Mouse (Mus musculus) intestine, embryonic 16.5 days (tissue): ENCODE measurements around the gene Shisa6. TPM values are rescaled to one million over a fixed set of nuclear protein-coding genes. Genes with fewer than 3 reads are reported as not detected.

Experiments
- ATAC-seq: fragments of 200-750 bp; cut with Nextera tagmentation; 2 replicates; pipeline ENCODE4 v1.8.0; 2017; ENCODE audit warnings: moderate TSS enrichment, moderate library complexity
- H3K27ac ChIP-seq: fragments of 300-500 bp; sonication (generic); 2 replicates; pipeline ENCODE4 v1.5.1; 2014; ENCODE audit warnings: mild to moderate bottlenecking, low read length
- H3K27me3 ChIP-seq: fragments of 300-500 bp; sonication (generic); replicated peaks from 2 replicates; pipeline ENCODE4 v1.6.1; 2014; ENCODE audit warnings: low read length, control low read depth, mixed read lengths; ENCODE audit not compliant: control insufficient read depth, insufficient read depth
- H3K36me3 ChIP-seq: fragments of 300-500 bp; sonication (generic); 2 replicates; pipeline ENCODE4 v1.6.1; 2014; ENCODE audit warnings: low read length, control low read depth; ENCODE audit not compliant: control insufficient read depth, insufficient read depth
- H3K4me1 ChIP-seq: fragments of 300-500 bp; sonication (generic); 2 replicates; pipeline ENCODE4 v1.6.1; 2014; ENCODE audit warnings: low read length, control low read depth, mixed read lengths; ENCODE audit not compliant: control insufficient read depth, insufficient read depth
- H3K4me2 ChIP-seq: fragments of 300-500 bp; sonication (generic); 2 replicates; pipeline ENCODE4 v1.6.1; 2014; ENCODE audit warnings: low read depth, low read length, control low read depth
- H3K4me3 ChIP-seq: fragments of 300-500 bp; sonication (generic); 2 replicates; pipeline ENCODE4 v1.5.1; 2014; ENCODE audit warnings: mild to moderate bottlenecking, low read length
- H3K9ac ChIP-seq: fragments of 300-500 bp; sonication (generic); 2 replicates; pipeline ENCODE4 v1.6.1; 2014; ENCODE audit warnings: low read depth, low read length
- H3K9me3 ChIP-seq: fragments of 300-500 bp; sonication (generic); 2 replicates; pipeline ENCODE4 v1.6.1; 2016; ENCODE audit warnings: low read length, control low read depth; ENCODE audit not compliant: control insufficient read depth
- WGBS: fragments of 180-500 bp; shearing (Covaris S2); extraction: QIAGEN DNeasy Blood & Tissue Kit; methylation state at CpG from one replicate; pipeline ENCODE4 v1.1.7; 2014; 5-methylcytosine and 5-hydroxymethylcytosine counted together
- polyA plus RNA-seq: library from polyadenylated mRNA; unstranded; fragments of >200 nt; fragmentation: Nextera tagmentation; extraction: Ambion mirVana; gene quantifications from 2 replicates; pipeline ENCODE4 v1.2.1, GENCODE M21; 2015

The Shisa6 gene
- polyA plus RNA-seq, 1 experiment from 2014 or later: 0.06 TPM

DNA sequence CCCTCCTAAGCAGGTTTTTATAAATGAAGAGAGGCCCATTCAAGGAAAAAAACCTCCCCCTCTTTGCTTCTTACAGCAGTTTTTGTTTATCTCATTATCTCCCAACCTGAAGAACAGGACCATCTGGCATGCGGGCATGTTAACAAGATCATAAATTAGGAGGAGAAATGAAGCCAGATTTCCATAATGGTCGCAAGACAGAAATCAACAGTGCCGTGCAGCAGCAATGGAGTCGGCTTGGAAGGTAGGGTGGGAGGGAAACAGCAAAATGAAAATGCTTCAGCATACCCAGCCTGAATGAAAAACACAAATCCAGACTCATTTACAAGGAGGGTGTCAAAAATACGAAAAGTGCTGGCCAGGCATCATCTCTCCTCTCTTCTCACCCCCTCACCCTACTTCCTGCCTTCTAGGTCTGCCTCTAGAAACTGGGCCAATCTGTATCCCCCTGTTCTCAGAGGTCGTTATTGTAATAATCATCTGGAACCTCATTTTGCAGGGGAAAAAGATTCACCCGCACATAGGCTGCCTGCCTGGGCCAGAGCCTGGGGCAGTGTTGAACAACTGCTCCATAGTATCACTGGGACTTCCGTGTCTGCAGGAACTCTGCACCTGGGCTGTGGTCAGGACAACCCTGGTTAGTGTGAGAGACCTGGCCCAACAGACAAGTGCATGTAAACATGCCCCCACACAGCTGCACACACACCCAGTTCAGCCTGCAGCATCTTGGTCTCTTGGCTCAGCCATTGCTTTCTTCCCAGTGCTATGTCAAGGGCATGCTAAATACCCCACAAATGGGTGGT lies 251.7 kb downstream of the Shisa6 start:
- Histone ChIP-seq H3K27ac (no peak overlapping the region), H3K4me3 (no peak overlapping the region), H3K36me3 (no peaks in the 10 kb centered on the region), H3K9me3 (no peaks in the 10 kb centered on the region), H3K9ac (no peak overlapping the region), H3K4me1 (no peaks in the 10 kb centered on the region), H3K4me2 (no peak overlapping the region), H3K27me3 (no peaks in the 10 kb centered on the region)
- 46% methylated on average over 8 of the region's 8 CpGs for WGBS
- no peak for ATAC-seq

GRCm38 (mm10) chr11:66267029-66267428 lies 258.7 kb downstream of the Shisa6 start:
- 58% methylated on average over 3 of the region's 3 CpGs for WGBS
- ATAC-seq: no peak
- no peaks in the 10 kb centered on the region for H3K36me3 ChIP-seq

GRCm38 (mm10) chr11:66265336-66265990 lies 260.3 kb downstream of the Shisa6 start:
- no peak for ATAC-seq
- no peaks in the 10 kb centered on the region for H3K27me3 ChIP-seq
- H3K4me3 ChIP-seq: no peak overlapping the region
- H3K4me2 ChIP-seq: no peak overlapping the region
- 62% methylated on average over 1 of the region's 1 CpGs for WGBS
- H3K9me3 ChIP-seq: no peaks in the 10 kb centered on the region
- no peaks in the 10 kb centered on the region for H3K36me3 ChIP-seq
- no peak overlapping the region for H3K9ac ChIP-seq
- no peaks in the 10 kb centered on the region for H3K4me1 ChIP-seq
- H3K27ac ChIP-seq: no peak overlapping the region

More at GRCm38 (mm10) chr11:66267029-66267428, 258.7 kb downstream of the Shisa6 start:
- H3K4me3 ChIP-seq: no peak overlapping the region
- H3K27ac ChIP-seq: no peak overlapping the region
- H3K9me3 ChIP-seq: no peaks in the 10 kb centered on the region
- H3K4me1 ChIP-seq: no peaks in the 10 kb centered on the region
- no peak overlapping the region for H3K4me2 ChIP-seq
- H3K9ac ChIP-seq: no peak overlapping the region
- no peaks in the 10 kb centered on the region for H3K27me3 ChIP-seq

- H3K9me3 ChIP-seq: no peaks in the 10 kb centered on the region
- no peak for ATAC-seq
- no peak overlapping the region for H3K4me2 ChIP-seq
- H3K27ac ChIP-seq: no peak overlapping the region
- WGBS: 83% methylated on average over 2 of the region's 2 CpGs
- no peak overlapping the region for H3K4me3 ChIP-seq
- no peaks in the 10 kb centered on the region for H3K36me3 ChIP-seq
- no peak overlapping the region for H3K9ac ChIP-seq
- H3K4me1 ChIP-seq: no peaks in the 10 kb centered on the region
- no peaks in the 10 kb centered on the region for H3K27me3 ChIP-seq
These were observed 265.6 kb downstream of the Shisa6 start for GRCm38 (mm10) chr11:66260205-66260604.

DNA sequence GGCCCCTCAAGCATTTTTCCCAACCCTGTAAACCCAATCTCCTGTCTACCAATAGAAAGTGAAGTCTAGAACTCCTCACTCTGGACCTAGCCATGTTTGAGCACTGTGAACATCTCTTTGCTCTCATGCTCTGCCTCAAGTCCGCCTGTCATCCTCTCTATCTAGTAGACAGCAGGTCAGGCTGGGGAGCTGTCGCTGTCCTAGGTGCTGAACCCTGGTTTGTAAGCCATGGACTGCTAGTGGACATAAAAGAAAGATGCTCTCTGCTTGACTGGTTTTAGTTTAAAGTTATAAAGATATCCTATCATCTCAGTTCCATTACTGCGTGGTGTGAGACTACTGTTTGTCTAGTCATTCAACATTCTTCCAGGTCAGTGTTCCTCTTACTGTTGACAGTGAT lies 266.9 kb downstream of the Shisa6 start:
- WGBS: 10% methylated on average over 3 of the region's 3 CpGs

DNA sequence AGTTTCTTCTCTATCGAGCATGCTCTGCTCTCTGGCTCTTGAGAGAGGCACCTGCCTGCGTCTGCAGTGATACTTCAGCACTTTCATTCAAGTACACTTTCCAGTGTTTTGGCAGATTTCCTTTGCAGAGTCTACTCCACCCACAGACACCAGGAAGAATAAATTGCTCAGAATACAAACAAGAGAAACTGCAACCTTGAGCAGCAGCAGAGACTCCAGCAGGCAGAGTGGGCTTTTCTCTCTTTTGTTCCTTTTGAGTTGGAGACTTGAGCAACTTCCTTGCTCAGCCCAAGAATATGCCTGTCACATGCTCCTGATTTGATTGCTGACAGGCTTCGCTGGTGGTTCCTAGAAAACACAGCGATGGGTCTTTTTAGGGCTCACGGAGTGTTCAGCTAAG lies 278.6 kb downstream of the Shisa6 start:
- Histone ChIP-seq H3K9me3 (no peaks in the 10 kb centered on the region), H3K4me1 (no peaks in the 10 kb centered on the region), H3K9ac (no peak overlapping the region), H3K4me2 (no peak overlapping the region), H3K27me3 (no peaks in the 10 kb centered on the region), H3K27ac (no peak overlapping the region), H3K4me3 (no peak overlapping the region), H3K36me3 (no peaks in the 10 kb centered on the region)
- ATAC-seq: no peak
- WGBS: 78% methylated on average over 5 of the region's 5 CpGs

More for the DNA sequence above, 266.9 kb downstream of the Shisa6 start:
- no peak overlapping the region for H3K4me2 ChIP-seq
- H3K9ac ChIP-seq: no peak overlapping the region
- H3K4me3 ChIP-seq: no peak overlapping the region
- no peaks in the 10 kb centered on the region for H3K9me3 ChIP-seq
- no peak for ATAC-seq
- no peaks in the 10 kb centered on the region for H3K27me3 ChIP-seq
- H3K4me1 ChIP-seq: no peaks in the 10 kb centered on the region
- H3K27ac ChIP-seq: no peak overlapping the region
- H3K36me3 ChIP-seq: no peaks in the 10 kb centered on the region

DNA sequence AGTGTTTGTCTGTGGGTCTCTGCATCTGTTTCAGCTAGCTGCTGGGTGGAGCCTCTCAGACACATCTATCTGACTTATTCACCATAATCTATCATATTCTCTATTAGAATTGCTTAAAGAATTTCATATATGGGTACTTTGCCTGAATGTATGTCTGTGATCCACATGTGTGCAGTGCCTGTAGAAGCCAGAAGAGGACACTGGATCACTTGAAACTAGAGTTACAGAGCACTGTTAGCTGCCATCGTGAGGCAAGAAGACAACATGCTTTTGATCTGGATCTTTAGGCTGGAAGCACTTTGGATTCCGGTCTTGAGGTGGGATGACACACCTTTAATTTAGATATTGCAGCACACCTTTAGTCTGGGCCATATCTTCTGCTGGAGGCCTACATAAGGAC lies 289.2 kb downstream of the Shisa6 start:
- Histone ChIP-seq H3K27me3 (no peaks in the 10 kb centered on the region), H3K4me1 (no peaks in the 10 kb centered on the region), H3K4me2 (no peak overlapping the region), H3K27ac (no peak overlapping the region), H3K9me3 (no peaks in the 10 kb centered on the region), H3K36me3 (no peaks in the 10 kb centered on the region), H3K9ac (no peak overlapping the region), H3K4me3 (no peak overlapping the region)
- no peak for ATAC-seq
- WGBS: 67% methylated on average over 2 of the region's 2 CpGs

- no peak for ATAC-seq
- 19% methylated on average over 1 of the region's 1 CpGs for WGBS
- H3K4me2 ChIP-seq: no peak overlapping the region
These were observed 292.9 kb downstream of the Shisa6 start for GRCm38 (mm10) chr11:66232891-66233290.

GRCm38 (mm10) chr11:66222133-66222532 lies 303.6 kb downstream of the Shisa6 start:
- no peaks in the 10 kb centered on the region for H3K27me3 ChIP-seq
- H3K36me3 ChIP-seq: no peaks in the 10 kb centered on the region
- no peak overlapping the region for H3K9ac ChIP-seq
- no peaks in the 10 kb centered on the region for H3K4me1 ChIP-seq
- H3K27ac ChIP-seq: no peak overlapping the region
- no peak overlapping the region for H3K4me3 ChIP-seq
- H3K4me2 ChIP-seq: no peak overlapping the region
- no peaks in the 10 kb centered on the region for H3K9me3 ChIP-seq
- no peak for ATAC-seq
- 77% methylated on average over 1 of the region's 1 CpGs for WGBS

More at GRCm38 (mm10) chr11:66232891-66233290, 292.9 kb downstream of the Shisa6 start:
- no peaks in the 10 kb centered on the region for H3K27me3 ChIP-seq
- no peak overlapping the region for H3K9ac ChIP-seq
- H3K9me3 ChIP-seq: no peaks in the 10 kb centered on the region
- H3K36me3 ChIP-seq: no peaks in the 10 kb centered on the region
- H3K4me1 ChIP-seq: no peaks in the 10 kb centered on the region
- no peak overlapping the region for H3K4me3 ChIP-seq
- no peak overlapping the region for H3K27ac ChIP-seq
